ENCODE assay signal across 10 mouse cellular contexts in genomic region chrX:159459006-159459654, GRCm38 (mm10). TPM values are rescaled to one million over a fixed set of nuclear protein-coding genes. Genes with fewer than 3 reads are reported as not detected.
DNase-seq lines count a peak whose midpoint lies in the region; ATAC-seq and TF ChIP-seq lines count a peak whose summit lies in the region.
"Had no signal": no experiment of that assay in that cellular context is flagged by ENCODE, and none has a peak within 500 bp of the region (broad histone marks: within the 10 kb centered on the region; RNA-seq: fewer than 3 reads in every experiment).

No protein-coding gene starts in this region.

- peak; percentile 85 for ATAC-seq in embryonic facial prominence, embryonic 11.5 days (replicated peaks; ENCODE audit: insufficient number of reproducible peaks, low FRiP score, low TSS enrichment, low read depth)
- peak; percentile 95 for ATAC-seq in hindbrain, postnatal 0 days

- intact Hi-C loops in left cerebral cortex, adult 2 months (cut with DNase I) = no loop called here
- intact Hi-C loops in left cerebral cortex, postnatal 36 days (cut with DNase I) = no loop called here

- 52% methylated on average over 7 of the region's 7 CpGs for WGBS in embryonic facial prominence, embryonic 11.5 days
- 35% methylated on average over 7 of the region's 7 CpGs for WGBS in hindbrain, postnatal 0 days
- WGBS in limb, embryonic 10.5 days = 79% methylated on average over 7 of the region's 7 CpGs

- H3K9ac ChIP-seq in embryonic facial prominence, embryonic 11.5 days (replicated peaks; ENCODE audit: low read length) = no peak overlapping the region
- no peak overlapping the region for H3K9ac ChIP-seq in hindbrain, postnatal 0 days (replicated peaks; ENCODE audit: low read length)
- H3K9ac ChIP-seq: kidney, embryonic 15.5 days; lung, embryonic 15.5 days had no signal

- DNase-seq in left cerebral cortex, adult 2 months (ENCODE audit: extremely low spot score in 1 of 2, low spot score in 2 of 2) = no peak
- no peak for DNase-seq in left cerebral cortex, postnatal 36 days (ENCODE audit: low spot score in 2 of 2)
- DNase-seq in embryonic facial prominence, embryonic 11.5 days (ENCODE audit: low spot score) = peak; percentile 47
- DNase-seq in hindbrain, postnatal 0 days (ENCODE audit: low spot score) = peak; percentile 71
- peak; percentile 22 for DNase-seq in retina, embryonic 14.5 days (ENCODE audit: low spot score)
- no peak for DNase-seq in lung, postnatal 4 days
- no peak for DNase-seq in lung, postnatal 14 days
- no peak for DNase-seq in limb, embryonic 10.5 days (ENCODE audit: low spot score)

- no peaks in the 10 kb centered on the region for H3K27me3 ChIP-seq in embryonic facial prominence, embryonic 11.5 days (ENCODE audit: control insufficient read depth, insufficient read depth, low read length)
- H3K27me3 ChIP-seq in hindbrain, postnatal 0 days (ENCODE audit: insufficient read depth, low read length) = no peaks in the 10 kb centered on the region
- H3K27me3 ChIP-seq in limb, embryonic 10.5 days (ENCODE audit: low read depth, poor library complexity, severe bottlenecking) = peaks cover 49% of the 10 kb centered on the region
- H3K27me3 ChIP-seq: lung, embryonic 15.5 days had no signal

- TF ChIP-seq CTCF in left cerebral cortex, adult 2 months (IDR thresholded peaks at IDR 0.05) = no peak
- TF ChIP-seq CTCF in hindbrain, postnatal 0 days (IDR thresholded peaks at IDR 0.05; ENCODE audit: low read depth) = no peak

- H3K36me3 ChIP-seq in embryonic facial prominence, embryonic 11.5 days (replicated peaks; ENCODE audit: control insufficient read depth, insufficient read depth, low read depth, low read length) = no peaks in the 10 kb centered on the region
- no peaks in the 10 kb centered on the region for H3K36me3 ChIP-seq in hindbrain, postnatal 0 days (ENCODE audit: insufficient read depth, low read length)
- no peaks in the 10 kb centered on the region for H3K36me3 ChIP-seq in limb, embryonic 10.5 days
- H3K36me3 ChIP-seq: kidney, embryonic 15.5 days; lung, embryonic 15.5 days had no signal

- peak overlapping the region; percentile 24 for H3K4me3 ChIP-seq in left cerebral cortex, adult 2 months
- H3K4me3 ChIP-seq in embryonic facial prominence, embryonic 11.5 days (ENCODE audit: low read depth, low read length) = no peak overlapping the region
- peak overlapping the region; percentile 23 for H3K4me3 ChIP-seq in hindbrain, postnatal 0 days (ENCODE audit: low read length)
- H3K4me3 ChIP-seq in limb, embryonic 10.5 days = no peak overlapping the region
- H3K4me3 ChIP-seq: kidney, embryonic 15.5 days; lung, embryonic 15.5 days had no signal

- no peak overlapping the region for H3K4me2 ChIP-seq in embryonic facial prominence, embryonic 11.5 days (ENCODE audit: low read depth, low read length)
- peak overlapping the region; percentile 40 for H3K4me2 ChIP-seq in hindbrain, postnatal 0 days (ENCODE audit: low read depth, low read length)
- H3K4me2 ChIP-seq: kidney, embryonic 15.5 days; lung, embryonic 15.5 days had no signal

- H3K27ac ChIP-seq in left cerebral cortex, adult 2 months = peak overlapping the region; percentile 17; the same call in 1 of the 2 replicates
- no peak overlapping the region for H3K27ac ChIP-seq in embryonic facial prominence, embryonic 11.5 days (replicated peaks; ENCODE audit: low read depth, low read length)
- peak overlapping the region; percentile 51 for H3K27ac ChIP-seq in hindbrain, postnatal 0 days
- no peak overlapping the region for H3K27ac ChIP-seq in limb, embryonic 10.5 days
- H3K27ac ChIP-seq: kidney, embryonic 15.5 days; lung, embryonic 15.5 days had no signal

- no peaks in the 10 kb centered on the region for H3K9me3 ChIP-seq in embryonic facial prominence, embryonic 11.5 days (replicated peaks; ENCODE audit: control insufficient read depth, low read length)
- no peaks in the 10 kb centered on the region for H3K9me3 ChIP-seq in hindbrain, postnatal 0 days (ENCODE audit: low read length)
- no peaks in the 10 kb centered on the region for H3K9me3 ChIP-seq in limb, embryonic 10.5 days (replicated peaks)
- H3K9me3 ChIP-seq: kidney, embryonic 15.5 days; lung, embryonic 15.5 days had no signal

- no peaks in the 10 kb centered on the region for H3K4me1 ChIP-seq in embryonic facial prominence, embryonic 11.5 days (ENCODE audit: control insufficient read depth, insufficient read depth, low read length)
- no peaks in the 10 kb centered on the region for H3K4me1 ChIP-seq in hindbrain, postnatal 0 days (ENCODE audit: insufficient read depth, low read length)
- H3K4me1 ChIP-seq in limb, embryonic 10.5 days = peaks cover 4% of the 10 kb centered on the region; the same call in 1 of the 2 replicates
- H3K4me1 ChIP-seq: kidney, embryonic 15.5 days; lung, embryonic 15.5 days had no signal

RNA-seq across cellular contexts. Expression of gene Map7d2, which starts 44.8 kb away (rescaled TPM):
- 100 to 1,000 TPM in 1 of 2 experiments, 10 to 100 TPM in 1; 96.9 to 127 TPM for total RNA-seq in left cerebral cortex, adult 2 months (2021)
- total RNA-seq in left cerebral cortex, postnatal 36 days (2021) = 100 to 1,000 TPM in 1 of 2 experiments, 10 to 100 TPM in 1; 97.1 to 120 TPM
- polyA plus RNA-seq in embryonic facial prominence, embryonic 11.5 days (2014; fragmentation: Nextera tagmentation; extraction: Ambion mirVana) = 6.6 and 6.7 TPM in 2 replicates
- total RNA-seq in hindbrain, postnatal 0 days (2014; rRNA removed) = 27.7 and 28.0 TPM in 2 replicates
- polyA plus RNA-seq in hindbrain, postnatal 0 days (2015; fragmentation: Nextera tagmentation; extraction: Ambion mirVana) = 72.4 and 76.4 TPM in 2 replicates
- 1.2 and 1.7 TPM in 2 replicates for polyA plus RNA-seq in limb, embryonic 10.5 days (2016; fragmentation: Nextera tagmentation; extraction: Ambion mirVana)

Comparison
In these comparisons a context has a peak if more than half of its experiments do, and no peak if none do; other contexts are left out.
1. DNase-seq: peak in embryonic facial prominence, embryonic 11.5 days (single experiment), hindbrain, postnatal 0 days (single experiment) and retina, embryonic 14.5 days (single experiment); none in left cerebral cortex, adult 2 months (0 of 2), left cerebral cortex, postnatal 36 days (0 of 2), lung, postnatal 4 days (0 of 2), lung, postnatal 14 days (single experiment) and limb, embryonic 10.5 days (single experiment).
2. H3K27ac ChIP-seq: peak in left cerebral cortex, adult 2 months (single experiment) and hindbrain, postnatal 0 days (single experiment); none in embryonic facial prominence, embryonic 11.5 days (single experiment) and limb, embryonic 10.5 days (single experiment).
3. H3K4me3 ChIP-seq: peak in left cerebral cortex, adult 2 months (single experiment) and hindbrain, postnatal 0 days (single experiment); none in embryonic facial prominence, embryonic 11.5 days (single experiment) and limb, embryonic 10.5 days (single experiment).